Mouse (Mus musculus) R1 (cell line): ENCODE data around the gene Ccdc188.
"Not testable (repeated sequence)": the region's sequence is repeated elsewhere in the genome, so short reads cannot be mapped to it uniquely, and the experiment has no call there.

Experiments used
- DNase-seq: peaks from one replicate; pipeline ENCODE4 v3.0.0-alpha.2; 2018; ENCODE audit warnings: low read depth, low spot score

Ccdc188 gene

DNA sequence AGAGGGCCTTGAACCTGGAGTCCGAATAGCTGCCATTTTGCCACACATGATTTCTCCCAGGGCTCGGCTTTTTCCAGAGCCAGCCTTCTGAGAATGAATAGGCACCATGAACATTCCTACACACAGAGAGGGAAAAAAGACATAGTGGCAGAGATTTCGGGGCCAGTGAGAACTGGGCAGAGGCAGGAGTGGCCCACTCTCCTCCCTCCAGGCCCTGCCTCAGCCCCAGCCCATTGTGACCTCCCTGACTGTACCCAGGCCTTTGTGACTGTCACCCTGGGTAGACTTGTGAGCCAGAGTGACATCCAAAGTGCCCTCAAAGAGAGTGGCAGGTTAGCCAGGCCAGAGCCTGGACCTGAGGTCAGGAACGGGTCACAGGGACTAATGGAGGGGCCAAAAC is at the start of gene Ccdc188:
Gene Ccdc188 (plus strand): TSS at position 301 of the 400 bp plus-strand sequence.
- DNase-seq: no peak

DNA sequence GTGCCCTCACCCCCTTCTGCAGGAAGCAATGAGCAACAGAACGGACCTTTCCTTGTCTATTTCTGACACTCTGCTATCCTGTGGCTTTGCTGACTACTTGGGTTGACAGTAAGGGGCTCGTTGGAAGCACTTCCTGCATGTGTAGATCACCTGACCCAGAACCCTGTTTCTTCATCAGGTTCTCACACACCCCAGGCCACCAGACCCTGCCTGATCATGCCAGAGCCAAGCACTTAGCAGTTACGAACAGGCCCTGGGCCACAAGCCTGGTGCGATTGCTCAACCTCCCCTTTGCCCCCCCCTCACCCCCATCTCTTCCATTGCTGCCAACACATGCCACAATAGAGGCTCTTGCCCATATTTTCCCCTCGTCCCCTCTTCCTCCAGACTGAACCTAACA is 48.5 kb upstream of the Ccdc188 start:
- no peak for DNase-seq

DNA sequence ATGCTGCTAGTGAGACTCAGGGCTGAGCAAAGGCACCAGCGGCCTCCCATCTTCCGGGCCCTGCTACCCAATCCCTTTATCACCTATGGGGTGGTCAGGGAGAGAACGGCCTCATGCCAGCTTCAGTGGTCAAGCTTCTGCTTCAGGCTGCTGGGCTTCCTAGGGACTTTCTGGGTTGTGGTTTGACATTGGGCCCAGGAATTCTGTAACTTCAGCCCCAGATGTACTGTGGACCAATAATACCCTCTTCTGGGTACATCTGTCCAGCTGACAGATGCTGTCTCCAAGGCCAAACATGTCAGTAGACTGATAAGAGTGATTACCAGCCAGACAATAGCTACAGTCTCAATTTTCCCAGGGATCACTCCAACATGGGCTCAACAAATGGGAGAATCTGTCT is 47.9 kb upstream of the Ccdc188 start:
- no peak for DNase-seq

DNA sequence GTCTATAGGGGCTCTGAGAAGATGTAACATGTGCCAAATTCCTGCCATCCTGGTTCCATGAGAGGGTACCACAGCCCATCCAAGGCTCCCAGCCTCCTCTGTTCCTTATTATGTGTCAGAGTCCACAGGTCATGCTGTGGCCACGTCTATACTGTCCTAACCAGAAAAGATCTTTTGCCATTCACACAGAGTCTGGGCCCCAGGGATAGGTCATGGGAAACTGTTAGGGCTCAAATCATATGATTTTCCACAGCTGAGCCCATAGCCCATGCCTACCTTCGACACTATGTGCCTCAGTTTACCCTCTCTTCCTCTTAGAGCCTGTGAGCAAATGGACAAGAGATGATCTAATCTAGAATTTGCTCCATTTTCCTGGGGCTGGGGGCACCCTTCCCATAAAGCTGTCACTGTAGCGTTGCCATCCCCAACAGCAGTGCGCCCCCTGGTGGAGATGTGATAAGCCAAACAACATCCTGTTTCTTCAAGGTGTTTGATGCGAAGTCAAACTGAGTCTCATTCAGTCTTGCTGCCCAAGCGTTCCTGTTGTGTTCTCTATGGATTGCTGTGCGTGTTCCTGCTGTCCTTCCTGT is 45.3 kb upstream of the Ccdc188 start:
- peak; percentile 74 for DNase-seq

DNA sequence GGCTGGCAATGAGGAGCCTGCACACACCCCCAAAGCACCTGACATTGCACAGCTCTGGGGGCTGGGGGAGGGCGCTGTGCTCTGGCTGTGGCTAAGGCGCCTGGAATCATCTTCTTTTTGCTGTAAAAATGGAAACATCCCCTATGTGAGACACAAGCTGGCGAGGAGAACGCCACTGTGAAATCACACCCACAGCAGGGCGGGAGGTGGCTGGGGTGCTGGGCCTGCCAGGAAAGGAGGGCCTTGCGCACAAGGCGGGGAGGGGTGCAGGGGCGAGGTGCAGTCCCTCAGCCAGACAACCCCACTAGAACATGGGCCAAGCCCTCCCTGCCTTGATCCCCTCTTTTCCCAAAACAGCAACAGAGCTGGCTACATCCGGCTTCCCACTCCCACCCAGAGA is 44.4 kb upstream of the Ccdc188 start:
- DNase-seq: no peak

DNA sequence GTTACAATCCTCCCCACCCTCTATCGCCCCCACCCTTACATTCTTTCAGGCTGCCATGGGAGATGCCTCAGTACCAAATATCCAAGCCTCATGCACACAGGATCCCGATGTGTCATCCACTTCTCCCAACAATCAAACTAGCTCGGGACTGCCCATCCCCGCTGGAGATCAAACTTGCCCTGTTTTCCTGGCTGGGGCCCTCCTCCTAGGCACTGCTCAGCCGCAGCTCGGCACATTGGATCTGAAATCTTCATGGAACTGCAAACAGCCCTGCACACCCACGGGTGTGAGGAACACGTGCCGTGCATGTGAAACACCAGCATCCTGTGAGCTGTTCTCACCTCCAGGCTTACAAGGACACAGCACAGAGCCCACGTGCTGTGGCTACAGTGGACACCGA is 43.9 kb upstream of the Ccdc188 start:
- DNase-seq: no peak

DNA sequence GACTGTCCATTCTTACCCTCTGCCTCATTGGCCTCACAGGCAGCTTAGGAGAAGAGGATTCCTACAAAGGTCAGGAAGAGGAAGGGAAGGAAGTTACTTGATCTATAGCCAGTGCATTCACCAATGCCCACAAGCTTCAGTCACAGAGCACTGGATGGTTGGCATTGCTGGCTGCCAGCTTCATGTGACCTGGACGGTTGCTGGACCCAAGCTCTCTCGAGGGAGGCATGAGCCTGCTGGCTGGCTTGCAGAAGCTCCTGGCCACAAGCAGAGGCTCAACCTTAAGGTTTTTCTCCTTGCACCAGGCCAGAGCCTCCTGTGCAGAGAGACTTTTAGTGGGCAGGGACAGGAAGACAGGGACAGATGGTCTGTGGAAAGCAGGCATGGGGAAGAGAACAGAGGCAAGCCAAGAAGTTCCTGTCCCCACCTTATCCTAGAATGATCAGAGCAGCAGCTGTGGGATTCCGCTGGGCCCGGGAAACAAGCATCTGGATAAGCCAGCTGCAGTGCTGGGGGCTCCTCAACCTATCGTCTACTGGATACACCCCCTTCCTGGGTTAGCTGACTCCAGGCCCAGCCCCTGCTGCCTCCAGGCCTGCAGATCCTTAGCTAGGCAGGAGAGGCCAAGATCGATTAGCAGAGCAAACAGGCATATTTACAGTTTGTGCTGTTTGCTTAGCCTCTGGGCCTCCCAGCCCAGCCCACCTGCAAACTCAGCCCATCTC is 41.7 kb upstream of the Ccdc188 start:
- DNase-seq: no peak

DNA sequence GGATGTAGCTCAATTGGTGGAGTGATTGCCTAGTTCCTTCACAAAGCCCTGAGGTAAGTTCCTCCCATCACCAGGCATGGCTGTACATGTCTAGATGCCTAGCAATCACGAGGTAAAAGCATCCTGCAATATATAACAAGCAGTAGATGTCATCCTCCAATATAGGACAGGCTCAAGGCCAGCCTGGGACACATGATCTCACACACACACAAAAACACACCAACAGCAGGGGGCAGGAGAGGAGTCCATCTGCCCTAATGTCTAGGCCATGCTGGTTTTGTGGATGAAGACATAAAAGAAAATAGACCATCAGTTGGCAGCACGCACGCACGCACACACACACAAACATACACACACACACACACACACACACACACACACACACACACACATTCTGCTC is 40.9 kb upstream of the Ccdc188 start:
- no peak for DNase-seq

DNA sequence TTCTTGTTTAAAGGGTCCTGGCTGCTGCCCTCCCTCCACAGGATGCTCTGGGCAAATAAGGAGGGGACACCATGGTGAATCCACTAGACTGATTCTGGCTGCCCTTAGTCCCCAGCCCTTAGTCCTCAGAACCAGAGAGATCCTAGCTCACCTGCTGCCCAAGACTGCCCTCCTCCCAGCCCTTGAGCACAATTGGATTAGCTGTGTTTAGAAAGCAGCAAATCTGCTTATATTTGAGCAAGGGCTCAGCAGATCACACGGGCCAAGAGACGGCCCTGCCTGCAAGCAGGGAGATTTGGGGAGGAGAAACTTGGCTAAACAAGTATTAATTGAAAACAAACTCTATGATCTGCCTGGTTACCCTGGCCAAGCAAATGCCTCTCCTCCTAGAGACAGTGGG is 38.1 kb upstream of the Ccdc188 start:
- no peak for DNase-seq

DNA sequence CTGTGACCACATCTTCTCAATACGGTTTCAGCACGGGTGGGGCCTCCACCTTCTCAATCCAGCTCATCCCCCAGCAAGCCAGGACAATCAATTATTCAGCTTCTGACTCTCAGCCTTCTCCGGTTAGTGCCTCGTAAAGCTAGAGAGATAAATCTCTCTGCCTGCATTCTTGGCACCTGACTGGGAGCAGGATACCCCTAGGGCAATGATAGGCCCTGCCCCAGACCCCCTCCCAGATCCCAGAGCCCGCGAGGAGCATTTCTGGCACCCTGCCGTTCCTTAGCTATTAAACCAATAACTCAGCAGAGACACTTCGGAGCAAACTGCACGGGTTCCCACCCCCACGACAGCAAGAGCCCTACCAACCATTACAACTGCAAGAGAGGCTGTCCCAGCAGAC is 36.3 kb upstream of the Ccdc188 start:
- DNase-seq: no peak

DNA sequence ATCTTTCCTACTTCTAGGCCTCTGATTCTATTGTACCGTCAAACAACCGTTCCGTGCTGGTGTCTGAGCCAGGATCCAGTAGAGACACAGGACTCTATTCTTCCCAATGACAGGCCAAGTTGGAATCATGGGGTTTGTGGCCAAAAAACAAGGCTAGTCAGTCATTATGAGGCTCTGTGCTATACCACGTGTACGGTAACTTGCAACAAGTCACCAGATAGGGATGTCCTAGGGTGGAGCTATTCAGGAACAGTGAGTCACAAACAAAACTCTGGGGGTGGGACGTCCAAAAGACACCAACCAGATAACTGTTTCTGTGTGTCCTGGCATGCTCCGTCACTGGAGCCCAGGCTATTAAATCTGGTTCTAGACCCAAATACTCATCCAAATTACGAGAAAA is 34.9 kb upstream of the Ccdc188 start:
- no peak for DNase-seq

DNA sequence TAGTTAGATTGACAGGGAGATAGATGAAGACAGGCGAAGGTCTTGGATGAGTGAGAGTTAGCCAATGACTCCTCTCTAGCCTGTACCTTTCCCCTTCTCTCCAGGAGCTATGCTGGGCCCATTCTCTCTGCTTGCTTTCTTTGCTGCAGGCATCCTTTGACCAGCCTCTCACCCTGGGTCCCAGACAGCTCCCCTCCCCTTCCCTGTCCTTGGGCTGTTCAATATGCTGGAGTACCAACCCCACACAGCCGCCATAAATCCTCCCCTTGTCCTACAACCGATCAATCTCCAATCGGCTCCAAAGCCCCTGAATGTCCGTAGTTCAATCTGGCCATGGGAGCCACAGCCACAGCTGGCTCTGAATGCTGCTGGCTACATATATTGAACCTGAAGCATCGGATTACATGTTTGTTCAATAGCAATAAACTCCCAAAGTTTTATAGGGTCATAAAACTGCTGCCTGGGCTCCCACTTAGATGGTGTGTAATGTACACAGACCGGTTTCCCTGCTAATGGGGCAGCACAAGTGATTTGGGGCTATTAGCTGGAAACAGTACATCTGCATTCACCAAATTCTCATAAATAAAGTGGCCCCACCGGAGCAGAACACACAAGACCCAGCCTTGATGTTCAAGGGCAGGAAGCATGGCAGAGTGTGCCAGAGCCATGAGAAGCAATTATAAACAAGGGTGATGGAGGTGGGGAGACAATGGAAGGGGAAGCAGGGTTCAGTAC is 31.8 kb upstream of the Ccdc188 start:
- DNase-seq: no peak

DNA sequence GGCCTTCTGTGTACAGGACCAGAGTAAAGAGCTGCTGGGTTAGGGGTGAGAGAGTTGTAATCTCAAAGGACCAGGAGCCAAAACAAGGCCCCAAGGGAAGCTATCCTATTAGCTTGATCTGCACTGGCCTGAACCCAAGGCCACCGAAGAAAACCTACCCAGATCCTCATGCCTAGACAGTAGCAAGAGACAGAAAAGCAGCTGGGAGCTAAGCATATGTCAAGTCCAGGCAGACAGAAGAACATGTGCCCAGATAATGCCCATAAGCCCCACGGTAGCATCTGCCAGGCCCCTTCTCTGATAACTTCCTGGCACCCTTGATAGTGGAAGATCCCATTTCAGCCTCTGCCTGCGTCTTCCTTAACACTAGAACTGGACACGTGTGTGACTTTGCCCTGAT is 30.9 kb upstream of the Ccdc188 start:
- DNase-seq: no peak

DNA sequence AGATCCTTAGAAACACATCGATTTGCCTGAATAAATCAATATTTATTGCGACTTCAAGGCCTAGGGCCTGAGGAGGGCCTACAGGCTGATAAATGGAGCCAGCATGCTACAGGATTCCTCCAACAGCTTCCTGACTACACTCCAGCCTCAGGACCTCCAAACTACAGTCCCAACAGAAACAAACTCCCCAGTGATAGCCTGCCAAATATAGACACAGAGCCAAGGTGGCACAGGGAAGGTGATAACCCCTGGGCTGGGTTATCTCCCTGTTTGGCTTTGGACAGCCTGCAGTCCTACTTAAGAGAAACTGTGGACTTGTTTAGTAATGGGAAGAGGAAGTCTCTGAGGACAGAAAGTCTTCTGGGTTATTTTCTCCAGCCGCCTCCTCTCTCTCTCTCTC is 30.5 kb upstream of the Ccdc188 start:
- DNase-seq: no peak

DNA sequence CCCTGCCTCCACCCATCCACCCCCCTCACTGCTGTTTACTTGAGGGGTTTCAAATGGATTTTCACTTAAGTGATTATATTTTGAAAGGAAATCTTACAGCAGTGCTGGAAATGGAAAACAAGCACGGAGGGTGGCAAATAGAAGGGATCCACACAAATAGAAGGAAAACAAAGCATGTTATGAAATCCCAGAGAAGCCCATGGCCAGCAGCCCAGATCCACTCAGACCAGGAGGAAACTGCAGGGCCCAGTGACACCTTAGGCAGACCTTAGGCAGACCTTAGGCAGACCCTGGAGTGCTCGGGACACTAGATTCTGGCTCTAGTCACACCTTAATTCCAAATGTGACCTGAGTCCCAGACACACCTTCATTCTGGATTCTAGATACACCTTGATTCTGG is 26.7 kb upstream of the Ccdc188 start:
- DNase-seq: no peak

DNA sequence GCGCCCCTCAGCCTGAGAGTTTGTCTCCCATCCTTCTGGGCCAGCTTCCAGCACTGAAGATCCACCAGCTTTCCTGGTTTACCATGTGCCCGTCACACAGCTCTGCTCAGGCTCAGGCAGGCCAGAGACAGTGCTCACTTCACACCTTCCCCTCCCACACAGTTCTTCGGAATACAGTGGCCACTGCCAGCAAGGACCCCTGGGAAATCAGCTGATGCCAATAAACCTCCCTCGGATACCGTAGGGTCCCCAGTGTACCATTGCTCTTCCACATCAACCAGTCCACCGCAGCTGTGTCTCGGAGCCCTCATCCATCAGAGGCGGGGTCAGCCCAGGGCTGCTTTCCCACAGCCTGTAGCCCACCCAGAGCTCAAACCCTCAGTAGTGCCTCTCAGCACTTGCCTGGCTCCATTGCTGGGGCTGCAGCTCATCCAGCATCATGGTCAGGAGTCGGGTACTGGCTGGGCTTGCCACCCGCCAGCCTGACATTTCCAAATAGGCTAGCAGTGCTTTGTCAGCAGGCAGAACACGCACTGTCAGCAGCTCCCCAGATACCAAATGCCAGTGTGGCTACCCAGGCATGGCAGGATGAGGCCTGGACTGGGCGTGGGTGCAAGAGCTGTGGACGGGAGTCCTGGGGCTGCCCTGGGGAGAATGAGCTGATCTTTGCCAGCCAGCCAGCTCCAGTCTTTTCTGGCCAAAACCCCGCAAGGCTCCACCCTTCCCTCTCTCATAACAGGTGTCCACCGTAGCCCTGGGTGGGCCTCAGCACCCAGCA is 23.3 kb upstream of the Ccdc188 start:
- DNase-seq: no peak

DNA sequence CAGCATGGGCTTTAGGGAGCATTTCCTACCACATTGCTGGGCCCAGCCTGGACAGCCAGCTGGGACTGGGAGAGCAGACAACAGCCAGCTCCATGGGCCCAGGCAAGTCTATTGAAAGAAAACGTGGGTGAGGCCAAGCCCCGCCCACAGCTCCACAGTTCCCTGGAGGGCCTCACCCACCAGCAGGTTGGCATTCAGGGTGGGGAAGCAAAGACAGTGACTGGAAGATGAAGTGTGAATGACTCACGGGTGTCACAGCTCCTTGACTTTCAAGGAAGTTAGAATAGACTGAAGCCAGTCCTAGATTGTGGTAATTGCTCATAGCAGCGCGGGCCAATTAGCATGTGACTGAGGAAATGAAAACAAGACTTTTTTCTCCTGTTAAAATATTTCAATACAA is 22.6 kb upstream of the Ccdc188 start:
- DNase-seq: peak; percentile 18

DNA sequence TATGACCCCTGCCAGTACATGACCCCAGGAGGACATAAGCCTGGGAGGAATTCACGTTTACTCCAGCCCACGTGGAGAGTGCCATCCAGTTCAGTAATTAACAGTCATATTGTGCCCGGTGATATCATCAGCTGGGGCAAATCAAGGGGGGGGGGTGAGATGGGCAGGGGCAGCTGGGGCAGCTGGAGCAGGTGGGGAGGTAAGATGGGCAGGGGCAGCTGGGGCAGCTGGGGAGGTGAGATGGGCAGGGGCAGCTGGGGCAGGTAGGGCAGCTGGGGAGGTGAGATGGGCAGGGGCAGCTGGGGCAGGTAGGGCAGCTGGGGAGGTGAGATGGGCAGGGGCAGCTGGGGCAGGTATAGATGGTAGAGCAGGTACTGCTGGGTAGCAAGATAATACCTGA is 22.1 kb upstream of the Ccdc188 start:
- not testable (repeated sequence) for DNase-seq

DNA sequence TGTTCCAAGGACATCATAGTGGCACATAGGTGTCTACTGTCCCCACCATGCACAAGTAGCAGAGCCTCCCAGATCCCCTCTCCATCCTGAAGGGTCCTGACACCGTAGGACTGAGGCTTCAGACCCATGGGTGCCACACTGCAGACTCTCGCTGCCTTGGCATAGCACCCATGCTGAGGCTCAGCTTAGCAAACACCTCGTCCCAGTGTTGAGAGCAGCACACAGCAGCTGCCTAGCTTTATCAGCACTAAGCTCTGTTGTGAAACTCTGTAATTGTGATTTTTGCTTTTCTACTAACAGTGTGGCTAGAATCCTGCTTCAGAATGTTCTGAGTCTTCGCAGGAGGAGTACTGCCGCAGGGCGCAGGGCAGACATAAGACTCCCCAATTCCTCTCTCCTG is 19.8 kb upstream of the Ccdc188 start:
- DNase-seq: no peak

DNA sequence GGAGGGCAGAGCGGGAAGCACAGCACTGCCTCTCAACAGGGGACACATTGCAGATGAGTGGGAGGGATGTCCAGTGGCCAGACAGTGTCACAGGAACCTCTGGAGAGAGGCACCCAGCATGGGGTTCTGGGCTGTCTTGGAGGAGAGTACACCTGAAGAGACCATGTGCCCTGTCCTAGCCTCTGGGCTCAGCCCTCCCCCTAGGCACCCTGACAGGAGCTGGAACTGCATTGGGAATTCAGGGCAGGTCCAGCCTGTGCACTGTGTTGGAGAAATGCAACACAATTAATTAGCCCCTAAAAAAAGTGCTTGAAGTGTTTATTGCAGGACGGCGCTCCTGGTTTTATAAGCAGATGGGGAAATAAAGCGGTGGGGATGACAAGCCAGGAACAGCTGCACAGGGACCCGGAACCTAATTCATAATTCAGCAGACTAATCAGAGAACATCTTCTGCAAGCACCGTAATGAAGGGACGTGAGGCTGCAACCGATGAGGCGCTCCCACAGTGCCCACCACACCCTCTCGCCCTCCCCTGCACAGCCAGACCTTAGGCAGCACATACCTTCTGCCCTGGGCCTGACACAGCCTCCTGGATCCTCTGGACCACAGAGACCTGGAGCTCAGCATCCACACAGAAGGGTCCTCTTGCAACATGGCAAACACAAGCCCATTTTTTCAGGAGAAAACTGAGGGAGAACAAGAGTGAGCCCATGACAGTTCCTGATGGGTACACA is 19.1 kb upstream of the Ccdc188 start:
- no peak for DNase-seq

DNA sequence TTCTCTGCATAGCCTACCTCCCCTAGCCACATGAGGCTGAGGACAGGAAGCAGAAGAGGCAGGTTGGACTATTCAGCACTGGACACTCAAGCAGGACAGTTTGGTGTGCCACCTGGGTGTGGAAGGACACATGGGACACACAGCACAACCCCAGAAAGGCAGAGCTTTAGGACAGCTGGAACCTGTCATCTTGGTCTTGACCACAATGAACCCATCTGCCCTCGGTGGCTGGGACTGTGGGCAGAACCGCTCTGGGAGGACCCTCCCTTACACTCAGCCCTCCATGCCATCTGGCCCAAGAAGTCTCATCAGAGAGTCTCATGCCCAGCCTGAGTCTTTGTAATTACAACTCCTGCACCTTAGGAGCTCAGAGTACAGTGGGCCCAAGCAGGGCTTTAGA is 17.6 kb upstream of the Ccdc188 start:
- no peak for DNase-seq

DNA sequence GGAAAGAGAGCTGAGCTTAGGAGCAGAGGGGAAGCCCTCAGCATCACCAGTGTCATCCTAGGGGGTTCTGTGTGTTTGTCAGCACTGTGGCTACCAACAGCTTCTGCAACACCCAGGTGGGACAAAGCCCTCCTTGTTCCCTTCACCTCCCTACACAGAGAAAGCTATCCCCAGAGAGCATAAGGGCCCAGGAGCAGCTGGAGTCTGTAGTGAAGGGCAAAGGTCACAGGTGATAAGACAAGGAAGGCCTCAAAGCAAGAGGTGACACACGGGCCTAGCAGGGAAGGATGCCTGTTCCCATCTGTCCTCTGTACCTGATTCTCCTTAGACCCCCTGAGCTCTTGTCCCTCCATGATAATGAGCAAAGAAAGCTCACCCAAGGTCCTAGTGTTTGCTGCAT is 16.1 kb upstream of the Ccdc188 start:
- DNase-seq: no peak
